Mouse (Mus musculus) liver, embryonic 12.5 days (tissue): ENCODE measurements around the gene Spdya. TPM values are rescaled to one million over a fixed set of nuclear protein-coding genes. Genes with fewer than 3 reads are reported as not detected.

Experiments used
- ATAC-seq: fragments of 200-750 bp; cut with Nextera tagmentation; 2 replicates; pipeline ENCODE4 v1.8.0; 2017; ENCODE audit warnings: moderate number of reproducible peaks, mild to moderate bottlenecking, moderate library complexity
- H3K27ac ChIP-seq: fragments of 300-500 bp; sonication (generic); 2 replicates; pipeline ENCODE4 v1.5.1; 2016; ENCODE audit warnings: mild to moderate bottlenecking
- H3K27me3 ChIP-seq: fragments of 300-500 bp; sonication (generic); replicated peaks from 2 replicates; pipeline ENCODE4 v1.6.1; 2016; ENCODE audit warnings: mild to moderate bottlenecking, moderate library complexity
- H3K36me3 ChIP-seq: fragments of 300-500 bp; sonication (generic); 2 replicates; pipeline ENCODE4 v1.6.1; 2016; ENCODE audit warnings: mild to moderate bottlenecking, moderate library complexity
- H3K4me1 ChIP-seq: fragments of 300-500 bp; sonication (generic); 2 replicates; pipeline ENCODE4 v1.6.1; 2016
- H3K4me2 ChIP-seq: fragments of 300-500 bp; sonication (generic); 2 replicates; pipeline ENCODE4 v1.6.1; 2016; ENCODE audit warnings: mild to moderate bottlenecking, moderate library complexity
- H3K4me3 ChIP-seq: fragments of 300-500 bp; sonication (generic); 2 replicates; pipeline ENCODE4 v1.5.1; 2016; ENCODE audit warnings: mild to moderate bottlenecking, moderate library complexity
- H3K9ac ChIP-seq: fragments of 300-500 bp; sonication (generic); 2 replicates; pipeline ENCODE4 v1.6.1; 2016; ENCODE audit warnings: mild to moderate bottlenecking, moderate library complexity
- H3K9me3 ChIP-seq: fragments of 300-500 bp; sonication (generic); replicated peaks from 2 replicates; pipeline ENCODE4 v1.6.1; 2016; ENCODE audit warnings: mild to moderate bottlenecking, moderate library complexity
- WGBS: fragments of 180-500 bp; shearing (Covaris S2); methylation state at CpG from one replicate; pipeline ENCODE4 v1.1.7; 2016; ENCODE audit not compliant: insufficient replicate concordance; 5-methylcytosine and 5-hydroxymethylcytosine counted together
- polyA plus RNA-seq: library from polyadenylated mRNA; unstranded; fragments of >200 nt; fragmentation: Nextera tagmentation; extraction: Ambion mirVana; gene quantifications from 2 replicates; pipeline ENCODE4 v1.2.1, GENCODE M21; 2016

The Spdya gene
- polyA plus RNA-seq, 1 experiment from 2014 or later = 0.21 TPM

DNA sequence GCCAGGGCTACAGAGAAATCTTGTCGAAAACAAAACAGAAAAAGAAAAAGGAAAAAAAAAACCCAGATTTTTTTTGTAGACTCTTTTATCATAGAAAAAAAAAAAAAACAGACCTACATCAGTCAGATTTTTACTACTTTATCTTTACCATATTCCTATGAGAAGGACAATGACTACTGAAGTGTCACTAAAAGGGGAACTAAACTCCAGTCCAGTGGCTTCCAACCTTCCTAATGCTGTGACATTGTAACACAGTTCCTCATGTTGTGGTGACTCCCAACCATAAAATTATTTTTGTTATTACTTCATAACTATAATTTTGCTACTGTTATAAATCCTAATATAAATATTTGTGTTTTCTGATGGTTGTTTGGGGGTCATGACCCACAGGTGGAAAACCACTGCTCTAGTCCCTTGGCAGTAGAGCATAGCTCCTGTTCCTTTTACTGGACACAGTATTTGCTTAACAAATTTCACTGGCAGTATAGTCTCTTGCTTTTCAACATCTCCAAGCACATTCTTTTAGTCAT is 27.4 kb downstream of the Spdya start:
- ATAC-seq = no peak
- H3K9ac ChIP-seq = no peak overlapping the region

DNA sequence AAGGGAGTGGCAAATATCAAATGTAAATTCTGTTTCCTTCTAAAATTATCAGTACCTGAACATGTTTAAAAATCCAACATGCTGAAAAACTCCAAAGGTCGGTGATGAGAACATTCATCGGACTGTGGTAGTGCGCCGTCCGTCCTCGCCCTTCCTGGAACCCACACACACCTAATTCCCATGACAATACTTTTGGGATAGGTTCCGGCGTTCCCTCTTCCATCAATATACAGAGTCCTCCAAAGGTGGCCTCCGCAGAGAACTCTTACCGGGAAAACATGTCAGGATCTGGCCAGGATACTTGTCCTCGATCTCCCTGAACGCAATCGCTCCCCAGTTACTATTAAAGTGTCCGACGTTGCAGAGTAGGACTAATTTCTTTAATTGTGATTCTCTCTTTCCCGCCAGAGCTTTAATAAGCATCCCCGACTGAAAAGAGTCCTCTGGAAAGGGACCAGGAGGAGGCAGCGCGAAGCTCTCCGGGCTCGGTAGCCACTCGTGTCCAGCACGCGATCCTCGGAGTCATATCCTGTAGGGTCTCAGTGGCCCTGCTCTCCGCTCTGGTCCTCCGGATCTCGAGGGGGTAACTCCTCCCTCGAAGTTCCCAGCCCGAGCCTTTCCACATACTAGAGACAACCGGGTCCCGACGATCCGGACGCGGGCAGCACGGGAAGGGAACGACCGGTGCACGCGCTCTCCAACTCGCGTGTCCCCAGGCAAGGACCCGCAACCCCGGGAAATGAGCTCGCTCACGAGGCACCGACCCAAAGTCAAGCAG is 46.2 kb downstream of the Spdya start:
- no peaks in the 10 kb centered on the region for H3K9me3 ChIP-seq
- peak overlapping the region; percentile 83 for H3K9ac ChIP-seq
- peak overlapping the region; percentile 81 for H3K27ac ChIP-seq
- H3K4me1 ChIP-seq = peaks cover 33% of the 10 kb centered on the region
- WGBS = under 1% methylated on average over 48 of the region's 48 CpGs
- peaks cover 10% of the 10 kb centered on the region for H3K27me3 ChIP-seq
- peak overlapping the region; percentile 84 for H3K4me2 ChIP-seq
- H3K36me3 ChIP-seq = peaks cover 7% of the 10 kb centered on the region
- peak; percentile 69 for ATAC-seq
- peak overlapping the region; percentile 82 for H3K4me3 ChIP-seq

More for the DNA sequence above, 27.4 kb downstream of the Spdya start:
- H3K4me1 ChIP-seq = no peaks in the 10 kb centered on the region
- WGBS = 62% methylated on average over 1 of the region's 1 CpGs
- H3K27ac ChIP-seq = no peak overlapping the region
- H3K36me3 ChIP-seq = no peaks in the 10 kb centered on the region
- no peaks in the 10 kb centered on the region for H3K27me3 ChIP-seq
- no peaks in the 10 kb centered on the region for H3K9me3 ChIP-seq
- no peak overlapping the region for H3K4me3 ChIP-seq
- H3K4me2 ChIP-seq = no peak overlapping the region

DNA sequence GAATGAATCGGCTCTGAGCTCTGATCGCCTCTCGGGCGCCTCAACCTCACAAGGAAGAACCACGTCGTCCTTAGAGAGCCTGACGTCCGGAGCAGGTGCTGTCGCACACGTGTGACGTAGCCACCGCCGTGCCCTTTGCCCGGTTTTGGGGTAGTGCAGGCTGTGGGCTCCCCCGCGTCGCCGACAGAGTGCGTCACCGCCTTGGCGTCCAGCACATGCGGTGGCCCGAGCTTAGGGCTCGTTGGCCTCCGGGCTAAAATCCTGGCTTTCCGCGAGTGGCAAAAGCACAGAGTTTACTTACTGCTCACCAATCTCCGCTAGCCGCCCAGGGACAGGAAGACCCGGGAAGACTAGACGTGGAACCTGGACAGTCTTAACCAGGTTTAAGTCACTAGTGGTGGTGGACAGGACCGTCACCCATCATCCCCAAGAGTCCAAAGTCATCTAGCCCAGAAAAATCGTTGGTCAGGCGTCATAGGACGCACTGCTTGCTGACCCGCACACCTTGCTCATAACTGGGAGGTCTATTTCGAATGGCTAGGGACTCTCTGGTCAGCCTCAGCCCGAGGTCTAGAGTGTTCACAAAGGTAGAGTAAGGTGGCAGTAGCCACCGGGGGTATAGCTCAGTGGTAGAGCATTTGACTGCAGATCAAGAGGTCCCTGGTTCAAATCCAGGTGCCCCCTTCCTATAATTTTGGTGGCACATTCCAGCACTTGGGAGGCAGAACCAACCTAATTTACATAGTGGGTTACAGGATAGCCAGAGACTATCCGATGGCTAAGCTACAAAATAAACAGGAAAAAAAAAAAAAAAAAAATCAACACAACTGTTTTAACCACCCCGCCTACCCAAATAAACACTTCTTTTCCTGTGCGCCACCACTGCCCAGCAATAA is 47.0 kb downstream of the Spdya start:
- H3K27me3 ChIP-seq = peaks cover 18% of the 10 kb centered on the region
- 4% methylated on average over 42 of the region's 42 CpGs for WGBS
- peak overlapping the region; percentile 82 for H3K4me3 ChIP-seq
- H3K9me3 ChIP-seq = no peaks in the 10 kb centered on the region
- peak overlapping the region; percentile 84 for H3K4me2 ChIP-seq
- ATAC-seq = peak; percentile 97
- peaks cover 33% of the 10 kb centered on the region for H3K4me1 ChIP-seq
- peaks cover 3% of the 10 kb centered on the region; the same call in 1 of the 2 replicates for H3K36me3 ChIP-seq
- peak overlapping the region; percentile 81 for H3K27ac ChIP-seq
- peak overlapping the region; percentile 83 for H3K9ac ChIP-seq

DNA sequence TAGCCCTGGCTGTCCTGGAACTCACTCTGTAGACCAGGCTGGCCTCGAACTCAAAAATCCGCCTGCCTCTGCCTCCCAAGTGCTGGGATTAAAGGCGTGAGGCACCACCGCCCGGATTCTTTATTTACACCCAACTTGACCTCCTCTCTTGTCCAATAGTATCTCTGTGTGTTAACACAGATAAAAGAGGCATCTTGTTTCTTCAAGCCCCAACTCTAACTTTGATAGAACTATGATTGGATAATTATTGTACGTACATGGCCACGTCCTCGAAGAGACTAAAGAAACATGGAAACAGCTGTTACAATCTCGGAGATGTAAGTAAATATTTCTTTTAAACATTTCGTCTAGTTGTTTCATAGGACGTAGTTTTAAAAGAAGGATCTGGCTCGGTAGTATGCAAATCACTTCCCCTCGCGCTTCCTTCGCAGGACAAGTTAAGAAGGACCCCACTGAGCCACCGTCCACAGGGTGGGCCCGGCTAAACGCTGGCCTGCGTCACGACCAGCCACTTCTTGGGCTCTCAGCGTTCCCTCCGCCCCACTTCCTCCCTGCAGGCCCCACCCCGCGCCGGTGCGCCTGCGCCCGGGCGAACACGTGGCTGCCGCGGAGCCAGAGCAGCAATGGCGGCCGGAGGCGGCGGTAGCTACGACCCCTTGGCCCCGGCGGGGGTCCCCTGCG is 63.9 kb downstream of the Spdya start, which contains the start of gene Wdr43:
Gene Wdr43, plus strand, starts transcription at position 258 of the 681 bp plus-strand sequence.
- Histone ChIP-seq H3K27me3 (0 out of 2 replicates have a peak, but pooled peaks cover 3% of the 10 kb centered on the region), H3K4me1 (peaks cover 41% of the 10 kb centered on the region), H3K4me3 (peak within 1 kb of the TSS; percentile 99), H3K9me3 (no peaks in the 10 kb centered on the region), H3K4me2 (peak within 1 kb of the TSS; percentile 93), H3K9ac (peak within 1 kb of the TSS; percentile 93), H3K36me3 (peaks cover 22% of the 10 kb centered on the region), H3K27ac (peak within 1 kb of the TSS; percentile 82)
- ATAC-seq = peak; percentile 99
- WGBS = 3% methylated on average over 40 of the region's 40 CpGs

DNA sequence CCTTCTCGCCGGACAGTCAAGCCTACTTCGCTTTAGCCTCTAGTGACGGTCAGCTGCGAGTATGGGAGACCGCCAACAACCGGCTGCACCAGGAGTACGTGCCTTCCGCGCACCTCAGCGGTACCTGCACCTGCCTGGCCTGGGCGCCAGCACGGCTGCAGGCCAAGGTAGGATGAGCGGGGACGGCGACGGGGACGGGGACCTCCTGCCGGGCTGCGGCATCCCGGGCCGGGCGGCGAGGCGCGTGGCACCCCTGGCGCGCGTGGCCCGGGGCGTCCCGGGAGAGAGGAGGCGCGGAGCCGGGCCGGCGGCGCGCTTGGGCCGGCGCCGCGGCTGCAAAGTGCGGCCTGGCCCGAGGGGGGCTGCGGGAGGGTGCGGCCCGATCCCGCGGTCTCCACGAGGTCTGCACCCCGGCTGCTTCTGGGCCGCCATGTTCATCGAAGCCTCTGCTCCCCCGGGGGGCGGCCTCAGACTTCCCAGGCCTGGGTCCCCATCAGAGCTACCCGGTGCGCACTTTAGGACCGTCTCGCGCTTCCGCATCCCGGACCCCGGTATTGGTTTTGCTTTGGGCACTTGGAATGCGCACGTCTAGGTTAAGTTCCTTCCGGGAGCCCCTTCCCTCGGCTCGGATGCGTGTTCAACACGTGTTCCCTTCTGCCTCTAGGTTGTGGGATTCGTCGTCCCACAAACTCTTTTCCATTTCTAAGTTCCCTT is 64.6 kb downstream of the Spdya start:
- Histone ChIP-seq H3K4me3 (peak overlapping the region; percentile 99), H3K27ac (peak overlapping the region; percentile 82), H3K9me3 (no peaks in the 10 kb centered on the region), H3K36me3 (peaks cover 23% of the 10 kb centered on the region), H3K9ac (peak overlapping the region; percentile 93), H3K27me3 (0 out of 2 replicates have a peak, but pooled peaks cover 3% of the 10 kb centered on the region), H3K4me2 (peak overlapping the region; percentile 93), H3K4me1 (peaks cover 47% of the 10 kb centered on the region)
- ATAC-seq = peak; percentile 54
- under 1% methylated on average over 68 of the region's 73 CpGs for WGBS

DNA sequence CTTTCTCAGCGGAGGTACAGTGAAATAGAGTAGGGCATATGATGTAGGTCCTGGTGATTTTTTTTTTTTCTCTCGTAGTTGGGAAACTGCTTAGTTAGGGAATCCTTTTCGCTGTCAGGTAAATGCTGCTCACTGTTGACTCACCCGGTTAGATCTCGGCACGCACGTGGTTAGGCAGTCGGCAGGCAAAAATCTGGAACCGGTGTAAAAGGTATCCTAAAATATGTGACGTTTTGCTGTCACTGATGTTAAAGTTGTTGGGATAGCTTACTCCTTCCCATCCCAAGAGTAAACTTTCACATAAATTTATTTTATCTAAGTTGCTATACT is 65.1 kb downstream of the Spdya start:
- H3K36me3 ChIP-seq = peaks cover 23% of the 10 kb centered on the region
- H3K9me3 ChIP-seq = no peaks in the 10 kb centered on the region
- H3K9ac ChIP-seq = peak overlapping the region; percentile 93
- 0 out of 2 replicates have a peak, but pooled peaks cover 3% of the 10 kb centered on the region for H3K27me3 ChIP-seq
- ATAC-seq = no peak
- H3K4me3 ChIP-seq = peak overlapping the region; percentile 99
- H3K27ac ChIP-seq = peak overlapping the region; percentile 82
- H3K4me1 ChIP-seq = peaks cover 51% of the 10 kb centered on the region
- peak overlapping the region; percentile 93 for H3K4me2 ChIP-seq
- 0% methylated on average over 10 of the region's 10 CpGs for WGBS

DNA sequence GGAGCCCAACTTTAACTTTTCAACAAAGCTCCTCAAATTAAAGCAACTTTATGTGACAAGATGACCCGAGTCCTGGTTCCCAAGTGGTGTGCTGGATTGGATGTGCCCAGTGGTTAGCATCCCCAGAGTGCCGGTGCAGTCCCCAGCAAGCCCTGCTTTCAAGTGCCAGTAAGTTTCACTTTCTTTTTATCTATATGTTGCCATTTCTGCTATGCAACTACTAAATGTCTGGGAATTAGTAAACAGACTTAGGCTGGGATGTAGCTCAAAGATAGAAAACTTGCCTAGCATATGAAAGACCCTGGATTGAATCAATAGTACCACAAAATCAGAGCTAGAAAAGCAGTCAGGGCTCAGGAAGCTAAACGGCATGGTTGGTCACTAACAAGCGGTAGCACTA is 66.1 kb downstream of the Spdya start:
- H3K4me3 ChIP-seq = peak overlapping the region; percentile 99
- H3K4me1 ChIP-seq = peaks cover 58% of the 10 kb centered on the region
- H3K36me3 ChIP-seq = peaks cover 23% of the 10 kb centered on the region
- no peaks in the 10 kb centered on the region for H3K9me3 ChIP-seq
- no peak for ATAC-seq
- H3K27me3 ChIP-seq = no peaks in the 10 kb centered on the region
- H3K4me2 ChIP-seq = peak overlapping the region; percentile 93
- 0 out of 2 replicates have a peak overlapping the region, but pooled peaks have one; percentile 45 for H3K27ac ChIP-seq
- 26% methylated on average over 4 of the region's 4 CpGs for WGBS
- H3K9ac ChIP-seq = peak overlapping the region; percentile 93

DNA sequence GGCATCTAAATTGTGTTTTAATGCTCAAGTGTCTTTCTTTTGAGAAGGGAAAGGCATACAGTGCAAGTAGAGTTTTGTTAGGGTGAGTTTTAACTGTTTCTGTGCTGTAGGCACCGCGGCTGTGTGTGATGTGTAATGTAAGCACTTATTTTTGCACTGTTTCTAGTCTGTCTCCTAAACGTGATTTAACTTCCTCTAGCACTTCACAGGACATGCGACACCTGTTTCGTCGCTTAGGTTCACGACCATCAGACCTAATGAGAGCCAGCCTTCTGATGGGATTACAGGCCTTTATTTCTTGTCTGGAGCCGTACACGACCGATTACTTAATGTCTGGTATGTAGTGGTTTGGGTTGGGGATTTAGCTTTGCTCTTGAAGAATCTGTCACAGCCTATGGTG is 79.9 kb downstream of the Spdya start:
- H3K4me3 ChIP-seq = no peak overlapping the region
- H3K9ac ChIP-seq = no peak overlapping the region
- H3K4me2 ChIP-seq = no peak overlapping the region
- peaks cover 95% of the 10 kb centered on the region for H3K36me3 ChIP-seq
- no peak for ATAC-seq
- no peaks in the 10 kb centered on the region for H3K9me3 ChIP-seq
- no peaks in the 10 kb centered on the region for H3K27me3 ChIP-seq
- 83% methylated on average over 10 of the region's 10 CpGs for WGBS
- H3K27ac ChIP-seq = no peak overlapping the region
- no peaks in the 10 kb centered on the region for H3K4me1 ChIP-seq

DNA sequence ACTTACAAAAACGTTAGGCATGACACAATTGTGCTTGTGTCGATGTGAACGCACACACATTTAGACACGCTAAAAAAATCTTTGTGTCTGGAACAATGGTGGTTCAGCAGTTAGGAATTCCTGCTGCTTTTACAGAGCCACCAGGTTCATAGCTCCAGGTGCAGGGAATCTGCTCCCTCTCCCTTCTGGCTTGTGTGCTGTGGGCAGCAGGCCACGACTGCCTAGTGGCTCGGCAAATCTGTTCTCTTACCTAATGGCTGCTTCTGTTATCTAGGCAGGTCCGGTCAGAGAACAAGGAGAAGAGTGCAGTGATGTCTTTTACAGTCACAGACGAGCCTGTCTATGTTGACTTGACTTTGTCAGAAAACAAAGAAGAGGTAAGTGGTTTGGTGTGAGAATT is 81.5 kb downstream of the Spdya start:
- ATAC-seq = no peak
- no peaks in the 10 kb centered on the region for H3K27me3 ChIP-seq
- no peak overlapping the region for H3K9ac ChIP-seq
- H3K9me3 ChIP-seq = no peaks in the 10 kb centered on the region
- no peak overlapping the region for H3K4me3 ChIP-seq
- H3K36me3 ChIP-seq = peaks cover 95% of the 10 kb centered on the region
- no peak overlapping the region for H3K4me2 ChIP-seq
- H3K4me1 ChIP-seq = no peaks in the 10 kb centered on the region
- H3K27ac ChIP-seq = no peak overlapping the region
- WGBS = 77% methylated on average over 8 of the region's 8 CpGs

DNA sequence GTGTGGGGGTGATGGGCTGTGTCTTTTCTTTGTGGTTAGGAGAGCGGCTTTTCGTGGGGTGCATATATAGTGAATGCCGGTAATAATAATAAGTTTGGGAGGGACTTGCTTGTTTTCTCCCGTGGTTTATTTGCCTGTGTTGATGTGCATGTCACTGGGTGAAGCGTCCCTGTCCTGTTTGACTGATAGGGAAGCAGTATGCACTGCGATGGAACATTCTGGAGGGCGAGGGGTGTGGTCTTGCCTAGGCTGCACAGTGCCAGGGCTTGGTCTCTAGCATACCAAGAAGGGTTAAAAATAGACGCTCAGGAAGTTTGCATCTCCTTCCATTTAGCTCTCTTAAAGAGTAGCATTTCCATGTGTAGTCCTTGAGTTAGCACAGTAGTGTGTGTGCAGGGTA is 84.9 kb downstream of the Spdya start:
- H3K4me1 ChIP-seq = no peaks in the 10 kb centered on the region
- peaks cover 96% of the 10 kb centered on the region for H3K36me3 ChIP-seq
- H3K4me3 ChIP-seq = no peak overlapping the region
- no peaks in the 10 kb centered on the region for H3K9me3 ChIP-seq
- H3K9ac ChIP-seq = no peak overlapping the region
- no peak for ATAC-seq
- no peak overlapping the region for H3K4me2 ChIP-seq
- no peak overlapping the region for H3K27ac ChIP-seq
- 88% methylated on average over 8 of the region's 8 CpGs for WGBS
- H3K27me3 ChIP-seq = no peaks in the 10 kb centered on the region

DNA sequence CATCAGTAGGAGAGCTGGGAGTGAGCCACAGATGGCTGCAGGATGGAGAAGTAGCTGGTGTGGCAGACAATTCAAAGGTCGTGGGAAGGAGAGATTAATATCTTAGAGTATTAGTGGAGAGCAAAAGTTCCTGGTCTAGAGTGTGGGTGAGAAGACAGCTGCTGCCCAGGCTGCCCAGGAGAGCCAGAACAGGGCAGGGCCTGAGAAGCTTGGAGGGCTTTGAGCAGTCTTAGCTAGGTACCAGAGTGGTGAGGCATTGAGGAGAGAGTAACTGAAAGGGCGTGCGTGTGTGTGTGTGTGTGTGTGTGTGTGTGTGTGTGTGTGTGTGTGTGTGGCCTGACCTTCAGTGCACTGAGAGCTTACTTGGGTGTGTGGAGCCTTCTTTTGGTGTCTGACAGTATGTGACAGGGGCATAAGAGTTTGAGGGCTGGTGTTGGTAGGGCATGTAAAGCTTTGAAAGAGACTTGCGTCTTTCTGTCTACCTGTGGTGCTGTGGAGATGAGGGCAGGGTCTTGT is 85.9 kb downstream of the Spdya start:
- Histone ChIP-seq H3K4me2 (no peak overlapping the region), H3K36me3 (peaks cover 98% of the 10 kb centered on the region), H3K9ac (0 out of 2 replicates have a peak overlapping the region, but pooled peaks have one; percentile 13), H3K27me3 (no peaks in the 10 kb centered on the region), H3K4me3 (no peak overlapping the region), H3K9me3 (no peaks in the 10 kb centered on the region), H3K27ac (no peak overlapping the region), H3K4me1 (no peaks in the 10 kb centered on the region)
- no peak for ATAC-seq
- WGBS = 66% methylated on average over 4 of the region's 4 CpGs
